24 mouse cellular contexts compared by ENCODE assay signal in genomic region chr3:108028641-108029365, GRCm38 (mm10). TPM values are rescaled to one million over a fixed set of nuclear protein-coding genes. Genes with fewer than 3 reads are reported as not detected.
DNase-seq lines count a peak whose midpoint lies in the region; ATAC-seq lines count a peak whose summit lies in the region.
"Had no signal": no experiment of that assay in that cellular context is flagged by ENCODE, and none has a peak within 500 bp of the region (broad histone marks: within the 10 kb centered on the region; RNA-seq: fewer than 3 reads in every experiment).

No protein-coding gene starts in this region.

- no peaks in the 10 kb centered on the region for H3K27me3 ChIP-seq in kidney, embryonic 14.5 days (ENCODE audit: control insufficient read depth, insufficient read depth, low read length)
- H3K27me3 ChIP-seq: neural tube, embryonic 12.5 days had no signal

- H3K27ac ChIP-seq in kidney, embryonic 14.5 days (ENCODE audit: low read depth, low read length): no peak overlapping the region
- H3K27ac ChIP-seq: heart, adult 2 months; neural tube, embryonic 12.5 days had no signal

- DNase-seq in kidney, adult 18-20 months: peak; percentile 43
- DNase-seq in urinary bladder, adult 2 months (ENCODE audit: low spot score): peak; percentile 11
- no peak for DNase-seq in urinary bladder, postnatal 4 days (ENCODE audit: low spot score in 2 of 2)
- DNase-seq in kidney, postnatal 14 days: peak; percentile 43
- DNase-seq in gastrocnemius, adult 8-10 months (ENCODE audit: low spot score in 2 of 2): no peak
- DNase-seq in ovary, adult 18-20 months (ENCODE audit: low spot score): no peak
- DNase-seq: cerebellum, adult 18-20 months; gastrocnemius, postnatal 14 days; heart, adult 2 months; heart, postnatal 4 days; lung, embryonic 14.5 days; lung, postnatal 36 days; thymus, adult 18-20 months had no signal

- H3K36me3 ChIP-seq in kidney, embryonic 14.5 days (ENCODE audit: control insufficient read depth, insufficient read depth, low read length): no peaks in the 10 kb centered on the region
- H3K36me3 ChIP-seq: neural tube, embryonic 12.5 days had no signal

- WGBS in kidney, embryonic 14.5 days: 69% methylated on average over 4 of the region's 4 CpGs

- no peaks in the 10 kb centered on the region for H3K4me1 ChIP-seq in kidney, embryonic 14.5 days (ENCODE audit: control insufficient read depth, insufficient read depth, low read length)
- H3K4me1 ChIP-seq: neural tube, embryonic 12.5 days had no signal

- ATAC-seq in kidney, embryonic 14.5 days (ENCODE audit: low FRiP score, low TSS enrichment): no peak

- no peak overlapping the region for H3K9ac ChIP-seq in kidney, embryonic 14.5 days (ENCODE audit: low read depth, low read length)
- H3K9ac ChIP-seq: lung, embryonic 14.5 days; neural tube, embryonic 12.5 days had no signal

- no peak overlapping the region for H3K4me3 ChIP-seq in kidney, embryonic 14.5 days (ENCODE audit: low read length)
- H3K4me3 ChIP-seq: heart, adult 2 months; neural tube, embryonic 12.5 days had no signal

- H3K4me2 ChIP-seq in kidney, embryonic 14.5 days (replicated peaks; ENCODE audit: low read depth, low read length): no peak overlapping the region
- H3K4me2 ChIP-seq: lung, embryonic 14.5 days; neural tube, embryonic 12.5 days had no signal

- no peaks in the 10 kb centered on the region for H3K9me3 ChIP-seq in kidney, embryonic 14.5 days (ENCODE audit: control insufficient read depth, low read length)
- H3K9me3 ChIP-seq: neural tube, embryonic 12.5 days had no signal

RNA-seq across cellular contexts. Expression of gene Gstm1, which starts 11.0 kb away (rescaled TPM):
- 63.0 and 73.6 TPM in 2 replicates for polyA plus RNA-seq in kidney, embryonic 14.5 days (2014; fragmentation: Nextera tagmentation; extraction: Ambion mirVana)
- 9,762 and 10,289 TPM in 2 replicates for polyA plus RNA-seq in urinary bladder, adult 2 months (2012; rRNA removed)
- 100 to 1,000 TPM; 166 to 199 (median 185) TPM for total RNA-seq in gastrocnemius, adult 8-10 months (2022)

RNA-seq across cellular contexts. Expression of gene Gstm4, which starts 15.9 kb away (rescaled TPM):
- polyA plus RNA-seq in kidney, embryonic 14.5 days (2014; fragmentation: Nextera tagmentation; extraction: Ambion mirVana): 17.2 and 18.4 TPM in 2 replicates
- polyA plus RNA-seq in urinary bladder, adult 2 months (2012; rRNA removed): 128 and 151 TPM in 2 replicates
- 10 to 100 TPM; 11.7 to 18.7 (median 14.1) TPM for total RNA-seq in gastrocnemius, adult 8-10 months (2022)

RNA-seq across cellular contexts. Expression of gene Gstm2, which starts 42.5 kb away (rescaled TPM):
- 76.2 and 79.8 TPM in 2 replicates for polyA plus RNA-seq in kidney, embryonic 14.5 days (2014; fragmentation: Nextera tagmentation; extraction: Ambion mirVana)
- 148 and 153 TPM in 2 replicates for polyA plus RNA-seq in urinary bladder, adult 2 months (2012; rRNA removed)
- total RNA-seq in gastrocnemius, adult 8-10 months (2022): 100 to 1,000 TPM in 2 of 4 experiments, 10 to 100 TPM in 2; 78.6 to 144 (median 111) TPM
- total RNA-seq: monocyte, adult 5-6 weeks had no signal

RNA-seq across cellular contexts. Expression of gene Ampd2, which starts 57.6 kb away (rescaled TPM):
- 36.8 and 43.4 TPM in 2 replicates for polyA plus RNA-seq in kidney, embryonic 14.5 days (2014; fragmentation: Nextera tagmentation; extraction: Ambion mirVana)
- polyA plus RNA-seq in urinary bladder, adult 2 months (2012; rRNA removed): 33.5 and 37.8 TPM in 2 replicates
- total RNA-seq in gastrocnemius, adult 8-10 months (2022): 1 to 10 TPM; 3.1 to 4.4 (median 3.6) TPM

RNA-seq across cellular contexts. Expression of gene Gstm3, which starts 59.7 kb away (rescaled TPM):
- polyA plus RNA-seq in kidney, embryonic 14.5 days (2014; fragmentation: Nextera tagmentation; extraction: Ambion mirVana): 0.16 TPM in 1 of 2 replicates, not detected in the other
- polyA plus RNA-seq in urinary bladder, adult 2 months (2012; rRNA removed): 0.45 and 0.75 TPM in 2 replicates
- not detected for total RNA-seq in gastrocnemius, adult 8-10 months (2022)
- total RNA-seq: gastrocnemius, postnatal 14 days; heart, adult 2 months; heart, postnatal 4 days; layer of hippocampus, adult 18-20 months; layer of hippocampus, postnatal 25 days; left cerebral cortex, postnatal 25 days; megakaryocyte-erythroid progenitor cell, adult 5-6 weeks; monocyte, adult 5-6 weeks had no signal
- polyA plus RNA-seq: forebrain, embryonic 11.5 days; frontal cortex, adult 2 months; heart, embryonic 14.5 days; limb, embryonic 14.5 days; neural tube, embryonic 12.5 days had no signal

Comparison
In these comparisons a context has a peak if more than half of its experiments do, and no peak if none do; other contexts are left out.
1. DNase-seq: peak in kidney, adult 18-20 months (single experiment), urinary bladder, adult 2 months (single experiment) and kidney, postnatal 14 days (single experiment); none in urinary bladder, postnatal 4 days (0 of 2), gastrocnemius, adult 8-10 months (0 of 2) and ovary, adult 18-20 months (single experiment).
2. RNA of gene Gstm1, which starts 11.0 kb away (polyA plus RNA-seq): 9,762 to 10,289 TPM in urinary bladder, adult 2 months; 63.0 to 73.6 TPM in kidney, embryonic 14.5 days; every median in the first group is over 100 times any median in the second.